Mouse (Mus musculus): ENCODE data around the gene Usp10. TPM values are rescaled to one million over a fixed set of nuclear protein-coding genes. Genes with fewer than 3 reads are reported as not detected.

Usp10 gene
- polyA plus RNA-seq, 1 experiment from 2014 or later = 113 TPM

DNA sequence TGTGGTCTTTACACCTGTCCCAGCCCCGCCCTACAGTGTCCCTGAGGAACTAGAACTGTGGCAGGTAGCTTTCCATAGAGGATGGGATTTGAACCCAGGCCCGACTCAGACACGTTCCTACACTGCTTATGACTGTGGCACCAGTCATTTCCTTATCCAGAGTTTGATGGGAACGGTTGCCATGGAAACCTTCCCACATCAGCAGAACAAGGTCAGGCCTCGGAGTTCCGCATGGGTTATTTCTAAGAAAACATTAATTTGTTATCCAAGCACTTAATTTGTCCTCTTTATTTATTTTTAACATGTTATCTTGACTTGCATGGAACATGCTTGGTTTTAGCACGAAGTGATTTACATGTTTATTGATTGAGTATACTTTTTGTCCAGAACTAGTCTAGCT lies 91.6 kb downstream of the Usp10 start:
- no peaks in the 10 kb centered on the region for H3K9me3 ChIP-seq
- peaks cover 24% of the 10 kb centered on the region for H3K4me1 ChIP-seq
- no peak overlapping the region for H3K4me3 ChIP-seq
- no peak overlapping the region for H3K27ac ChIP-seq
- no peak for ATAC-seq (ENCODE audit: insufficient number of reproducible peaks, low FRiP score, low TSS enrichment, low read depth)
- H3K9ac ChIP-seq = no peak overlapping the region
- no peaks in the 10 kb centered on the region for H3K27me3 ChIP-seq
- 70% methylated on average over 7 of the region's 7 CpGs for WGBS
- no peak overlapping the region for H3K4me2 ChIP-seq
- H3K36me3 ChIP-seq = no peaks in the 10 kb centered on the region

- Histone ChIP-seq H3K27ac (0 out of 2 replicates have a peak overlapping the region, but pooled peaks have one; percentile 38), H3K4me1 (peaks cover 25% of the 10 kb centered on the region), H3K4me2 (no peak overlapping the region), H3K9me3 (no peaks in the 10 kb centered on the region), H3K27me3 (no peaks in the 10 kb centered on the region), H3K9ac (no peak overlapping the region), H3K36me3 (no peaks in the 10 kb centered on the region), H3K4me3 (no peak overlapping the region)
- ATAC-seq (ENCODE audit: insufficient number of reproducible peaks, low FRiP score, low TSS enrichment, low read depth) = no peak
- WGBS = 60% methylated on average over 9 of the region's 9 CpGs
These were observed 92.2 kb downstream of the Usp10 start for GRCm38 (mm10) chr8:120002348-120002747.

- no peak for ATAC-seq (ENCODE audit: insufficient number of reproducible peaks, low FRiP score, low TSS enrichment, low read depth)
- 22% methylated on average over 14 of the region's 14 CpGs for WGBS
These were observed 94.1 kb downstream of the Usp10 start for GRCm38 (mm10) chr8:120004154-120004702.

GRCm38 (mm10) chr8:120004705-120005381 lies 94.7 kb downstream of the Usp10 start:
- Histone ChIP-seq H3K4me1 (peaks cover 25% of the 10 kb centered on the region), H3K27ac (no peak overlapping the region), H3K36me3 (no peaks in the 10 kb centered on the region), H3K4me2 (no peak overlapping the region), H3K9me3 (no peaks in the 10 kb centered on the region), H3K4me3 (no peak overlapping the region), H3K27me3 (no peaks in the 10 kb centered on the region), H3K9ac (no peak overlapping the region)
- ATAC-seq (ENCODE audit: insufficient number of reproducible peaks, low FRiP score, low TSS enrichment, low read depth) = no peak
- WGBS = 39% methylated on average over 2 of the region's 2 CpGs

More at GRCm38 (mm10) chr8:120004154-120004702, 94.1 kb downstream of the Usp10 start:
- Histone ChIP-seq H3K4me2 (no peak overlapping the region), H3K4me1 (peaks cover 25% of the 10 kb centered on the region), H3K4me3 (no peak overlapping the region), H3K9me3 (no peaks in the 10 kb centered on the region), H3K27ac (no peak overlapping the region), H3K36me3 (no peaks in the 10 kb centered on the region), H3K9ac (no peak overlapping the region), H3K27me3 (no peaks in the 10 kb centered on the region)

GRCm38 (mm10) chr8:120006645-120007160 lies 96.5 kb downstream of the Usp10 start:
- 37% methylated on average over 9 of the region's 9 CpGs for WGBS
- peaks cover 16% of the 10 kb centered on the region for H3K4me1 ChIP-seq

More at GRCm38 (mm10) chr8:120006645-120007160, 96.5 kb downstream of the Usp10 start:
- Histone ChIP-seq H3K4me2 (no peak overlapping the region), H3K9me3 (no peaks in the 10 kb centered on the region), H3K9ac (no peak overlapping the region), H3K27ac (no peak overlapping the region), H3K36me3 (no peaks in the 10 kb centered on the region), H3K27me3 (no peaks in the 10 kb centered on the region), H3K4me3 (no peak overlapping the region)
- ATAC-seq (ENCODE audit: insufficient number of reproducible peaks, low FRiP score, low TSS enrichment, low read depth) = no peak

Other genes starting within 250 kb of the Usp10 start
- 1.5 and 4.7 TPM in 2 replicates for gene Wfdc1, start 244.0 kb upstream of the Usp10 start, polyA plus RNA-seq (2015; fragmentation: Nextera tagmentation; extraction: Ambion mirVana)
- 5.3 and 5.8 TPM in 2 replicates for gene Atp2c2, start 210.4 kb upstream of the Usp10 start, polyA plus RNA-seq (2015; fragmentation: Nextera tagmentation; extraction: Ambion mirVana)
- gene Tldc1, start 131.9 kb upstream of the Usp10 start, polyA plus RNA-seq (2015; fragmentation: Nextera tagmentation; extraction: Ambion mirVana) = 11.5 and 11.7 TPM in 2 replicates
- gene Cotl1, start 69.8 kb upstream of the Usp10 start, polyA plus RNA-seq (2015; fragmentation: Nextera tagmentation; extraction: Ambion mirVana) = 55.1 and 65.4 TPM in 2 replicates
- 13.0 and 13.5 TPM in 2 replicates for gene Klhl36, start 48.1 kb upstream of the Usp10 start, polyA plus RNA-seq (2015; fragmentation: Nextera tagmentation; extraction: Ambion mirVana)
- 2.6 and 4.9 TPM in 2 replicates for gene Gm20388, start 481 bp downstream of the Usp10 start, polyA plus RNA-seq (2015; fragmentation: Nextera tagmentation; extraction: Ambion mirVana)
- gene Crispld2, start 82.1 kb downstream of the Usp10 start, polyA plus RNA-seq (2015; fragmentation: Nextera tagmentation; extraction: Ambion mirVana) = 6.7 and 7.8 TPM in 2 replicates
- 32.7 and 32.8 TPM in 2 replicates for gene Zdhhc7, start 191.1 kb downstream of the Usp10 start, polyA plus RNA-seq (2015; fragmentation: Nextera tagmentation; extraction: Ambion mirVana)
- gene 6430548M08Rik, start 203.8 kb downstream of the Usp10 start, polyA plus RNA-seq (2015; fragmentation: Nextera tagmentation; extraction: Ambion mirVana) = 7.6 and 8.7 TPM in 2 replicates

Data from limb, embryonic 15.5 days (tissue).